Mouse (Mus musculus) liver, postnatal 0 days (tissue): ENCODE measurements at regions not wholly inside any gene's neighbourhood (a gene's known extent, or its start where the extent isn't known, plus 50 kb on each side); places are given as distances from the start of the nearest gene placed in this dataset.

Experiments
- ATAC-seq: fragments of 200-750 bp; cut with Nextera tagmentation; 2 replicates; pipeline ENCODE4 v1.8.0; 2017; ENCODE audit warnings: mild to moderate bottlenecking, moderate library complexity
- DNase-seq: peaks from one replicate; pipeline ENCODE4 v3.0.0-alpha.2; 2016
- H3K27ac ChIP-seq: fragments of 300-500 bp; sonication (generic); 2 replicates; pipeline ENCODE4 v1.5.1; 2014; ENCODE audit warnings: antibody characterized with exemption, moderate library complexity, mild to moderate bottlenecking, low read depth
- H3K27me3 ChIP-seq: fragments of 300-500 bp; sonication (generic); 2 replicates; pipeline ENCODE4 v1.6.1; 2014; ENCODE audit warnings: low read length, control low read depth, mixed read lengths; ENCODE audit not compliant: insufficient read depth
- H3K36me3 ChIP-seq: fragments of 300-500 bp; sonication (generic); replicated peaks from 2 replicates; pipeline ENCODE4 v1.6.1; 2014; ENCODE audit warnings: mild to moderate bottlenecking, control low read depth, low read length, moderate library complexity, mixed read lengths; ENCODE audit not compliant: insufficient read depth
- H3K4me1 ChIP-seq: fragments of 300-500 bp; sonication (generic); 2 replicates; pipeline ENCODE4 v1.6.1; 2014; ENCODE audit warnings: antibody characterized with exemption, mild to moderate bottlenecking, control low read depth; ENCODE audit not compliant: insufficient read depth
- H3K4me2 ChIP-seq: fragments of 300-500 bp; sonication (generic); 2 replicates; pipeline ENCODE4 v1.6.1; 2014; ENCODE audit warnings: low read depth, mild to moderate bottlenecking, low read length, moderate library complexity, mixed read lengths
- H3K4me3 ChIP-seq: fragments of 300-500 bp; sonication (generic); 2 replicates; pipeline ENCODE4 v1.5.1; 2014; ENCODE audit warnings: low read depth, low read length
- H3K9ac ChIP-seq: fragments of 300-500 bp; sonication (generic); replicated peaks from 2 replicates; pipeline ENCODE4 v1.6.1; 2014; ENCODE audit warnings: mild to moderate bottlenecking, moderate library complexity
- H3K9me3 ChIP-seq: fragments of 300-500 bp; sonication (generic); 2 replicates; pipeline ENCODE4 v1.6.1; 2016; ENCODE audit warnings: mild to moderate bottlenecking, control low read depth, low read length, mixed read lengths
- CTCF ChIP-seq: sonication (generic); IDR thresholded peaks from 2 replicates; pipeline ENCODE4 v1.5.1; 2016; ENCODE audit warnings: antibody characterized with exemption, low read depth
- EP300 ChIP-seq: IDR thresholded peaks from 2 replicates; pipeline ENCODE4 v1.6.1; 2016; ENCODE audit warnings: antibody characterized with exemption, low read depth, mild to moderate bottlenecking
- WGBS: fragments of 180-500 bp; shearing (Covaris S2); extraction: QIAGEN DNeasy Blood & Tissue Kit; methylation state at CpG from one replicate; pipeline ENCODE4 v1.1.7; 2014; ENCODE audit not compliant: insufficient replicate concordance; 5-methylcytosine and 5-hydroxymethylcytosine counted together

GRCm38 (mm10) chr11:117046636-117047035, 68.3 kb upstream of the Sec14l1 start:
- ATAC-seq, result peak; percentile 38; the same call in 1 of the 2 replicates

GRCm38 (mm10) chr11:117047172-117047950, 67.6 kb upstream of the Sec14l1 start:
- Histone ChIP-seq H3K4me3 (no peak overlapping the region), H3K27me3 (peaks cover 9% of the 10 kb centered on the region; the same call in 1 of the 2 replicates), H3K27ac (no peak overlapping the region), H3K36me3 (no peaks in the 10 kb centered on the region), H3K9me3 (peaks cover 4% of the 10 kb centered on the region; the same call in 1 of the 2 replicates), H3K9ac (no peak overlapping the region), H3K4me1 (no peaks in the 10 kb centered on the region), H3K4me2 (no peak overlapping the region)
- DNase-seq (peak; percentile 27), ATAC-seq (no peak)
- 47% methylated on average over 22 of the region's 22 CpGs for WGBS
- no peak for TF ChIP-seq CTCF
- TF ChIP-seq EP300, result no peak

More at GRCm38 (mm10) chr11:117046636-117047035, 68.3 kb upstream of the Sec14l1 start:
- Histone ChIP-seq H3K36me3 (no peaks in the 10 kb centered on the region), H3K27me3 (peaks cover 9% of the 10 kb centered on the region; the same call in 1 of the 2 replicates), H3K9me3 (peaks cover 4% of the 10 kb centered on the region; the same call in 1 of the 2 replicates), H3K4me3 (no peak overlapping the region), H3K27ac (no peak overlapping the region), H3K9ac (no peak overlapping the region), H3K4me2 (no peak overlapping the region), H3K4me1 (no peaks in the 10 kb centered on the region)
- DNase-seq, result no peak
- TF ChIP-seq CTCF, result no peak
- TF ChIP-seq EP300, result no peak
- WGBS, result 77% methylated on average over 5 of the region's 5 CpGs

- whole genome bisulfite sequencing, result 77% methylated on average over 3 of the region's 3 CpGs
- H3K36me3 ChIP-seq, result no peaks in the 10 kb centered on the region
- no peak overlapping the region for H3K4me2 ChIP-seq
- H3K27me3 ChIP-seq, result no peaks in the 10 kb centered on the region
- ATAC-seq, result no peak
- H3K9ac ChIP-seq, result no peak overlapping the region
- TF ChIP-seq CTCF (peak; percentile 57), EP300 (no peak)
- peaks cover 4% of the 10 kb centered on the region; the same call in 1 of the 2 replicates for H3K9me3 ChIP-seq
- DNase-seq, result no peak
- no peak overlapping the region for H3K4me3 ChIP-seq
- no peaks in the 10 kb centered on the region for H3K4me1 ChIP-seq
- H3K27ac ChIP-seq, result no peak overlapping the region
These were observed 66.1 kb upstream of the Sec14l1 start for GRCm38 (mm10) chr11:117048911-117049310.

GRCm38 (mm10) chr11:117050788-117051187, 64.2 kb upstream of the Sec14l1 start:
- no peak for TF ChIP-seq EP300
- no peak for TF ChIP-seq CTCF
- no peak overlapping the region for H3K27ac ChIP-seq
- no peaks in the 10 kb centered on the region for H3K36me3 ChIP-seq
- no peak overlapping the region for H3K9ac ChIP-seq
- no peak overlapping the region for H3K4me2 ChIP-seq
- H3K27me3 ChIP-seq, result no peaks in the 10 kb centered on the region
- peaks cover 4% of the 10 kb centered on the region; the same call in 1 of the 2 replicates for H3K9me3 ChIP-seq
- WGBS, result 71% methylated on average over 7 of the region's 7 CpGs
- no peaks in the 10 kb centered on the region for H3K4me1 ChIP-seq
- DNase-seq (no peak), ATAC-seq (no peak)
- H3K4me3 ChIP-seq, result no peak overlapping the region

GRCm38 (mm10) chr11:117056958-117057357, 58.0 kb upstream of the Sec14l1 start:
- DNase-seq, result peak; percentile 64
- peak; percentile 16; the same call in 1 of the 2 replicates for ATAC-seq

GRCm38 (mm10) chr11:117057451-117057850, 57.5 kb upstream of the Sec14l1 start:
- no peak overlapping the region for H3K4me3 ChIP-seq
- H3K4me2 ChIP-seq, result no peak overlapping the region
- no peaks in the 10 kb centered on the region for H3K4me1 ChIP-seq
- ATAC-seq (no peak), DNase-seq (peak; percentile 57)
- H3K36me3 ChIP-seq, result no peaks in the 10 kb centered on the region
- no peak for TF ChIP-seq EP300
- TF ChIP-seq CTCF, result peak; percentile 68
- H3K9ac ChIP-seq, result no peak overlapping the region
- no peaks in the 10 kb centered on the region for H3K9me3 ChIP-seq
- WGBS, result 33% methylated on average over 7 of the region's 7 CpGs
- no peak overlapping the region for H3K27ac ChIP-seq
- H3K27me3 ChIP-seq, result no peaks in the 10 kb centered on the region

More at GRCm38 (mm10) chr11:117056958-117057357, 58.0 kb upstream of the Sec14l1 start:
- no peak overlapping the region for H3K27ac ChIP-seq
- H3K27me3 ChIP-seq, result no peaks in the 10 kb centered on the region
- 14% methylated on average over 9 of the region's 9 CpGs for WGBS
- H3K9me3 ChIP-seq, result no peaks in the 10 kb centered on the region
- H3K36me3 ChIP-seq, result no peaks in the 10 kb centered on the region
- TF ChIP-seq EP300, result no peak
- peak; percentile 89 for TF ChIP-seq CTCF
- no peaks in the 10 kb centered on the region for H3K4me1 ChIP-seq
- H3K9ac ChIP-seq, result no peak overlapping the region
- no peak overlapping the region for H3K4me2 ChIP-seq
- H3K4me3 ChIP-seq, result no peak overlapping the region
